Mouse (Mus musculus) heart, embryonic 14.5 days (tissue): ENCODE results near the gene Fam104a. TPM values are rescaled to one million over a fixed set of nuclear protein-coding genes. Genes with fewer than 3 reads are reported as not detected.

Experiments
- ATAC-seq: fragments of 200-750 bp; cut with Nextera tagmentation; 2 replicates; pipeline ENCODE4 v1.8.0; 2017; ENCODE audit warnings: low read depth, moderate TSS enrichment; ENCODE audit not compliant: insufficient number of reproducible peaks, insufficient read depth, low FRiP score
- H3K27ac ChIP-seq, 2 experiments: fragments of 200-500 bp in 1 of 2; fragments of 300-500 bp in 1 of 2; sonication (generic) in 1 of 2; replicated peaks in 1 of 2; 2 replicates each; pipeline ENCODE4 v1.5.1; 2012 to 2014; ENCODE audit warnings: low read depth in 2 of 2, low read length in 2 of 2, control low read depth in 1 of 2, mild to moderate bottlenecking in 1 of 2, mixed read lengths in 1 of 2; ENCODE audit not compliant: control insufficient read depth in 1 of 2, insufficient read depth in 1 of 2
- H3K27me3 ChIP-seq: fragments of 300-500 bp; sonication (generic); 2 replicates; pipeline ENCODE4 v1.6.1; 2014; ENCODE audit warnings: mild to moderate bottlenecking, low read length, control low read depth; ENCODE audit not compliant: control insufficient read depth, insufficient read depth
- H3K36me3 ChIP-seq: fragments of 300-500 bp; sonication (generic); 2 replicates; pipeline ENCODE4 v1.6.1; 2014; ENCODE audit warnings: mild to moderate bottlenecking, control low read depth, low read length, mixed read lengths; ENCODE audit not compliant: control insufficient read depth, insufficient read depth
- H3K4me1 ChIP-seq, 2 experiments: fragments of 200-500 bp in 1 of 2; fragments of 300-500 bp in 1 of 2; sonication (generic) in 1 of 2; 2 replicates each; pipeline ENCODE4 v1.6.1; 2012 to 2014; ENCODE audit warnings: low read length in 2 of 2, control low read depth in 1 of 2, mixed read lengths in 1 of 2; ENCODE audit not compliant: control insufficient read depth in 2 of 2, insufficient read depth in 2 of 2
- H3K4me2 ChIP-seq: fragments of 300-500 bp; sonication (generic); 2 replicates; pipeline ENCODE4 v1.6.1; 2014; ENCODE audit warnings: mild to moderate bottlenecking, low read length
- H3K4me3 ChIP-seq, 2 experiments: fragments of 200-500 bp in 1 of 2; fragments of 300-500 bp in 1 of 2; sonication (generic) in 1 of 2; 2 replicates each; pipeline ENCODE4 v1.5.1; 2012 to 2014; ENCODE audit warnings: low read length in 2 of 2, mild to moderate bottlenecking in 2 of 2, control low read depth in 1 of 2, low read depth in 1 of 2, moderate library complexity in 1 of 2; ENCODE audit not compliant: control insufficient read depth in 1 of 2, insufficient read depth in 1 of 2
- H3K9ac ChIP-seq: fragments of 300-500 bp; sonication (generic); 2 replicates; pipeline ENCODE4 v1.6.1; 2014; ENCODE audit warnings: mild to moderate bottlenecking, low read length
- H3K9me3 ChIP-seq: fragments of 300-500 bp; sonication (generic); 2 replicates; pipeline ENCODE4 v1.6.1; 2016; ENCODE audit warnings: low read length, control low read depth; ENCODE audit not compliant: control insufficient read depth
- WGBS: fragments of 180-500 bp; shearing (Covaris S2); extraction: QIAGEN DNeasy Blood & Tissue Kit; methylation state at CpG from one replicate; pipeline ENCODE4 v1.1.7; 2014; 5-methylcytosine and 5-hydroxymethylcytosine counted together
- polyA plus RNA-seq: library from polyadenylated mRNA; unstranded; fragments of >200 nt; fragmentation: Nextera tagmentation; extraction: Ambion mirVana; gene quantifications from 2 replicates; pipeline ENCODE4 v1.2.1, GENCODE M21; 2014

Gene Fam104a
- polyA plus RNA-seq, 1 experiment from 2014 or later, result 44.8 TPM

DNA sequence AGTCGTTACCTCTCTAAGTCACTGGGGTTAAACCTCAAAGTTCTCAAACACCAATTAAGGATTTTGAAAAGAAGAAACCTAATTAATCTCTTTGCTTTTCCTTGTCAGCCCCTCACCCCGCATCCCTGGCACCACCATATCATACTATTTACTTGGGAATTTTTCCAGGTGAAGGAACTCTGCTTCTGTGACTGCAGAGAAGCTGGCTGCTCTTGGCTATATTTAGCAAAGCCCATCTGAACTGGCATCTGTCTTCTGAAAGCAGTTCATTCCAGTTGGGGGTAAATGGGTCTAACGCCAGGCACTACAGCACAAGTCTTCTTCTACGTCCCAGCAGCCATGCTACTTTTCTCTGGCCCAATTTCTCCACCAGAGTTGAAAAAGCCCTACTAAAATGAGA is 10.3 kb downstream of the Fam104a start:
- WGBS, result 44% methylated on average over 4 of the region's 4 CpGs
- Histone ChIP-seq H3K4me2 (peak overlapping the region; percentile 37), H3K4me1 (peaks cover 6 to 28% of the 10 kb centered on the region in 2 experiments), H3K27me3 (no peaks in the 10 kb centered on the region), H3K9ac (peak overlapping the region; percentile 41), H3K36me3 (peaks cover 79% of the 10 kb centered on the region), H3K9me3 (no peaks in the 10 kb centered on the region), H3K27ac (peak overlapping the region; percentile 46 to 72), H3K4me3 (no peak overlapping the region)
- no peak for ATAC-seq

DNA sequence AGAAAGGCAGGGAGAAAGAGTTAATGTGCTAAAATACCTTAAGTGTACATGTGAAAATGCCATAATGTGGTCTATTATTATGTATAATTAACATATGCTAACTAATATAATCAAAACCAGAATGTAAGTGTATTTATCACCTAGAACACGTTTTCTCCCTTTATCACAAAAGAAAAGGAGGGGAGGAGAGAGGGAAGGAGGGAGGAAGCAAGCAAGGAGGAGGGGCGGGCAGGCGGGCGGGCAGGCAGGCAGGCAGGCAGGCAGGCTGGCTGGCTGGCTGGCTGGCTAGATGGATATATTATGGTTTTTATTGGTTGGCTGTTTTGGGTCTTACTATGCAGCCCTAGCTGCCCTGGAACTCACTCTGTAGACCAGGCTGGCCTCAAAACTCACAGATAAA is 14.2 kb downstream of the Fam104a start:
- no peak overlapping the region for H3K27ac ChIP-seq
- no peak overlapping the region for H3K9ac ChIP-seq
- peaks cover 69% of the 10 kb centered on the region for H3K36me3 ChIP-seq
- no peak for ATAC-seq
- peaks cover 5 to 38% of the 10 kb centered on the region in 2 experiments for H3K4me1 ChIP-seq
- H3K9me3 ChIP-seq, result no peaks in the 10 kb centered on the region
- H3K4me3 ChIP-seq, result no peak overlapping the region
- no peaks in the 10 kb centered on the region for H3K27me3 ChIP-seq
- 74% methylated on average over 4 of the region's 4 CpGs for WGBS
- no peak overlapping the region for H3K4me2 ChIP-seq

DNA sequence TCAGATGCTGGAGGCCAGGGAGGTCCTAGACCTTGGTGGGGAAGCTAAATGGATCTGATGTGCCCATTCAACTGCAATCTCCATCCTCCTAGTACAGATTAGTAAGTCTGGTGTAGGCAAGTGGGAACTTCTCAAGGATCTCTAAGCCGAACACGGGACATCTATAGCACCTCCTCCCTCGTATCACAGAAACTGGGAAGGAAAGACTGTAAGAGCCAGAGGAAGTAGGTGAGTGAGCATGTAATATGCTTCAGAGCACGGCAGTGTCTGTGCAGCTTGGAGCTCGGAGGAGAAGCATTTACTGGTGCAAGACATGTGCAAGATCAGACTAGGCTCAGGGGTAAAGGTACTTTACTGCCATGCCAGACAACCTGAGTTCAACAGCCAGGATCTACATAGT is 15.1 kb downstream of the Fam104a start:
- no peak for ATAC-seq
- no peaks in the 10 kb centered on the region for H3K27me3 ChIP-seq
- no peak overlapping the region for H3K4me2 ChIP-seq
- 81% methylated on average over 5 of the region's 5 CpGs for WGBS
- no peak overlapping the region for H3K27ac ChIP-seq
- peaks cover 68% of the 10 kb centered on the region for H3K36me3 ChIP-seq
- H3K9ac ChIP-seq, result no peak overlapping the region
- H3K4me1 ChIP-seq, result peaks cover 3 to 30% of the 10 kb centered on the region in 2 experiments
- no peak overlapping the region for H3K4me3 ChIP-seq
- no peaks in the 10 kb centered on the region for H3K9me3 ChIP-seq

DNA sequence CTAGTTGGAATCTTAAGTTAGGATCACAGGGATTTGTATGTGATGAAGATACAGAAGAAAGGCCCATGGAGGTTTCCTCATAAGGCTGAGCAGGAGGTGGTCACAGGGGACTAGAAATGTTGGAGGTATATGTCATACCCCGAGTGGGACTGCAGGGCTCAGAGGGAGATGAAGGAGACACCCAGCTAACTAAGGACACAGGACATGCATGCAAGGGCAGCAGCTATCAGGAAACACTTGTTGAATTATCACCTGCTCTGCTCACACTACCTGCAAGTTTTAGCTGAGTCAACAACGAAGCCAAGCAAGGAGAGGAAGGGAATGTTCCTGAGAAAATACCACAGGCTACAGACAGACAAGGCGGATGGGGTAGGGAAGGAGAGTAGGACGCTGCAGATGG is 16.3 kb downstream of the Fam104a start:
- Histone ChIP-seq H3K27me3 (no peaks in the 10 kb centered on the region), H3K4me1 (peaks cover 2 to 24% of the 10 kb centered on the region in 2 experiments; a peak in 3 of 4 replicates), H3K27ac (peak overlapping the region in 1 of 2 experiments; percentile 19; a peak in 1 of 4 replicates), H3K9ac (no peak overlapping the region), H3K4me3 (no peak overlapping the region), H3K9me3 (no peaks in the 10 kb centered on the region), H3K36me3 (peaks cover 73% of the 10 kb centered on the region), H3K4me2 (no peak overlapping the region)
- no peak for ATAC-seq
- WGBS, result 65% methylated on average over 4 of the region's 4 CpGs

DNA sequence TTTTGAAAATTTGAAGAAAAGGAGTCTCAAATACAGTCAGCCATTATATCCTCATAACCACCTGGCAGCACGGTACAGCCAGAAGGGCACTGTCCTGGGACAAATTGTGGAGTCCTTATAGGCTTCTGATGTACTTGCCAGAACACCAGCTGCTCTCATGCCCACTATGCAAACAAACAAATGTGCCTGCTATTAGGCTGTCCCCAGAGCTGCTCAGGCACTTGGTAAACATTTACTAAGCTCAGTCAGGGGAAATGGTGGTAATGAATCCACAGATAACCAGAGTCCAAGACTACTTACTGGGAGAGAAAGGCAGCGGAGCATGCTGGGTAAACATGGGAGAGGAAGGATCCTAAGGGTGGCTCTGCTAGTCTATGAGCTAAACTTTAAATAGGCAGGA is 16.8 kb downstream of the Fam104a start:
- Histone ChIP-seq H3K27me3 (no peaks in the 10 kb centered on the region), H3K4me3 (no peak overlapping the region), H3K4me2 (no peak overlapping the region), H3K27ac (peak overlapping the region in 1 of 2 experiments; percentile 19; a peak in 1 of 4 replicates), H3K36me3 (peaks cover 73% of the 10 kb centered on the region), H3K9me3 (no peaks in the 10 kb centered on the region), H3K4me1 (peaks cover 2 to 24% of the 10 kb centered on the region in 2 experiments; a peak in 3 of 4 replicates), H3K9ac (no peak overlapping the region)
- WGBS, result 92% methylated on average over 2 of the region's 2 CpGs
- no peak for ATAC-seq

DNA sequence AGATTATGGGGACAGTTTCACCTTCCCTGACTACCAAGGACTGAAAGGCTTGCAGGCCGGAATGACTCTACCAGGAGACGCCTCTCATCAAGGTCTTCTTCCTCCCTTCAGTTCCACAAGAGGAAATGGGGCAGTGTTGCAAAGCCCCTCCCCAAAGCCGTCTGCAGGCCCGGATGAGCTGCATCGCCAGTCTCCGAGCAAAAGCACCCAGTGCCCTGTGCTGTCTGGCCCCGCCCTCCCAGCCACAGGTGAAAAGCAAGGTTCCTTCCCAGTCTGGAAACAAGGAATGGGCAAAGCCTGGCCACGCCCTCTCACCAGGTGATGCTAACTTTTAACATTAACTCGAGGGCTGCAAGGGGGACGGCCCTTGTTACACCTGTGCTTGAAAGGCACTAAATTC is 17.3 kb downstream of the Fam104a start:
- ATAC-seq, result no peak
- Histone ChIP-seq H3K27ac (no peak overlapping the region), H3K27me3 (no peaks in the 10 kb centered on the region), H3K4me1 (peaks cover 2 to 24% of the 10 kb centered on the region in 2 experiments; a peak in 3 of 4 replicates), H3K9me3 (no peaks in the 10 kb centered on the region), H3K4me2 (no peak overlapping the region), H3K4me3 (no peak overlapping the region), H3K36me3 (peaks cover 73% of the 10 kb centered on the region), H3K9ac (no peak overlapping the region)
- 58% methylated on average over 10 of the region's 10 CpGs for WGBS

DNA sequence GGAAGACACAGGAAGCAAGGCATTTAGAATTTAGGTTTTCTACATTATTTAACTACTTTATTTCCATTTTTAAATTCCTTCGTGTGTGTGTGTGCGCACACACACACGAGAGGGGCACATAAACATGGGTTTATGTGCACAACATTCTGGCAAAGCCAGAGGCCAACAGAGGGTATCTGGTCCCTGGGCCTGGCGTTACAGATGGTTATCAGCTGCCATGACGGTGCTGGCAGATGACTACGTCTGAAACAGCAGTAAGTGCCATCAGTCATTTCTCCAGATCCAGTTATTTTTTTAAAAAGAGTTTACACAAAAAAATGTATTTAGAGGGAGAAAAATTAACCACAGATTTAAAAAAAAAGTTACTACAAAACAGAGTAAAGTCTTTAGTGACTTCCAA is 17.8 kb downstream of the Fam104a start:
- Histone ChIP-seq H3K4me2 (no peak overlapping the region), H3K27ac (no peak overlapping the region), H3K4me1 (peaks cover 2 to 24% of the 10 kb centered on the region in 2 experiments; a peak in 3 of 4 replicates), H3K9me3 (no peaks in the 10 kb centered on the region), H3K4me3 (no peak overlapping the region), H3K36me3 (peaks cover 73% of the 10 kb centered on the region), H3K9ac (no peak overlapping the region), H3K27me3 (no peaks in the 10 kb centered on the region)
- WGBS, result 68% methylated on average over 6 of the region's 6 CpGs
- ATAC-seq, result no peak

DNA sequence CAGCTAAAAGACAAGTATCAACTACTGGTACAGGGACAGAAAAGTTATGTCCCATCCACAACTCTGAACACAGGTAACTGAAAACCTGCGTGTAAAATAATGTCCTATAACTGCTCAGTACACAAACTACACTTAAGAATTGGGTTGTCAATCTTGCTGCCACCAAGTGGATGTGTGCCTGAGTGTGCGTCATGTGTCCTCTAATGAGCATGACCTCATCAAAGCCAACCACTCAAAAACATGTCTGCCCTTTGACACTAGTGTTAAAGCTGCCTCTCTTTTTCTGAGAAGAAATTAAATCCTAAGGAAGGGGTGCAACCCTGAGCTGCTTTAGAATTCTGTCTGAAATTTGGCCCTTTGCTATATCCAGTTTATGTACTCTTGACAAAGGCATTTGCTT is 19.7 kb downstream of the Fam104a start:
- Histone ChIP-seq H3K9ac (no peak overlapping the region), H3K27me3 (no peaks in the 10 kb centered on the region), H3K4me1 (peaks cover 2 to 24% of the 10 kb centered on the region in 2 experiments; a peak in 3 of 4 replicates), H3K4me2 (no peak overlapping the region), H3K9me3 (no peaks in the 10 kb centered on the region), H3K4me3 (no peak overlapping the region), H3K27ac (no peak overlapping the region), H3K36me3 (peaks cover 80% of the 10 kb centered on the region)
- ATAC-seq, result no peak
- 66% methylated on average over 2 of the region's 2 CpGs for WGBS
